Mouse (Mus musculus) gastrocnemius, postnatal 14 days (tissue): ENCODE results near the gene Pcyt1a. TPM values are rescaled to one million over a fixed set of nuclear protein-coding genes. Genes with fewer than 3 reads are reported as not detected.

Experiments
- DNase-seq: peaks from one replicate; pipeline ENCODE4 v3.0.0; 2021; ENCODE audit warnings: mixed read lengths
- intact Hi-C: fragments of 180-260 bp; cut with DNase I; formaldehyde crosslinking; loops from one replicate; pipeline ENCODE4 v1.15.1; 2025; ENCODE audit warnings: low total_unique reads
- total RNA-seq, 2 experiments: library from RNA; stranded (reverse); gene quantifications; 2 replicates each; pipeline ENCODE4 v1.2.3; 2021

Gene Pcyt1a
- total RNA-seq, 2 experiments from 2014 or later = 74.4 to 74.6 TPM

GRCm38 (mm10) chr16:32520372-32520748, 89.6 kb downstream of the Pcyt1a start:
- intact Hi-C loops = no loop called here
- no peak for DNase-seq

GRCm38 (mm10) chr16:32522578-32523194, 92.0 kb downstream of the Pcyt1a start:
- intact Hi-C loops = no loop called here
- no peak for DNase-seq

- DNase-seq = peak; percentile 77
- intact Hi-C loops = no loop called here
Observed at GRCm38 (mm10) chr16:32523462-32524243, 92.9 kb downstream of the Pcyt1a start.

- intact Hi-C loops = no loop called here
- no peak for DNase-seq
Observed at GRCm38 (mm10) chr16:32524244-32524615, 93.5 kb downstream of the Pcyt1a start.

Other genes starting within 250 kb of the Pcyt1a start
- gene Fbxo45, start 183.8 kb upstream of the Pcyt1a start, total RNA-seq = 10 to 100 TPM in 1 of 2 experiments, 1 to 10 TPM in 1; 9.4 to 10.2 TPM
- gene Wdr53, start 183.7 kb upstream of the Pcyt1a start, total RNA-seq = 1 to 10 TPM; 5.1 to 5.6 TPM
- gene Smco1, start 159.5 kb upstream of the Pcyt1a start, total RNA-seq = 10 to 100 TPM; 24.5 to 42.0 TPM
- 10 to 100 TPM; 10.4 to 11.0 TPM for gene Rnf168, start 153.5 kb upstream of the Pcyt1a start, total RNA-seq
- 10 to 100 TPM; 19.5 to 23.0 TPM for gene Ubxn7, start 98.7 kb upstream of the Pcyt1a start, total RNA-seq
- not detected for gene Tm4sf19, start 30.4 kb upstream of the Pcyt1a start, total RNA-seq
- gene Tctex1d2, start 11.2 kb upstream of the Pcyt1a start, total RNA-seq = 1 to 10 TPM; 4.5 to 5.7 TPM
- not detected for gene Slc51a, start 57.0 kb downstream of the Pcyt1a start, total RNA-seq
- gene Zdhhc19, start 65.3 kb downstream of the Pcyt1a start, total RNA-seq = not detected
- 100 to 1,000 TPM; 285 to 408 TPM for gene Tfrc, start 178.0 kb downstream of the Pcyt1a start, total RNA-seq
- 10 to 100 TPM; 34.6 to 42.8 TPM for gene Tnk2, start 213.0 kb downstream of the Pcyt1a start, total RNA-seq